Comparison of ENCODE assay signal across 33 mouse cellular contexts in genomic region chr5:76543200-76543599, GRCm38 (mm10). TPM values are rescaled to one million over a fixed set of nuclear protein-coding genes. Genes with fewer than 3 reads are reported as not detected.
A peak's percentile ranks its signal among the peaks of the same experiment; 100 is the strongest.
DNase-seq lines count a peak whose midpoint lies in the region; ATAC-seq and TF ChIP-seq lines count a peak whose summit lies in the region.
"Had no signal": no experiment of that assay in that cellular context is flagged by ENCODE, and none has a peak within 500 bp of the region (broad histone marks: within the 10 kb centered on the region; RNA-seq: fewer than 3 reads in every experiment).

No protein-coding gene starts in this region.

- H3K27me3 ChIP-seq in small intestine, adult 2 months (ENCODE audit: control insufficient read depth, insufficient read depth, low read length) = no peaks in the 10 kb centered on the region
- H3K27me3 ChIP-seq: embryonic facial prominence, embryonic 13.5 days; forebrain, embryonic 13.5 days; heart, embryonic 13.5 days had no signal

- ATAC-seq in megakaryocyte-erythroid progenitor cell, adult 5-6 weeks (replicated peaks; ENCODE audit: low FRiP score, low TSS enrichment, poor library complexity, severe bottlenecking) = no peak
- ATAC-seq: activated CD4-positive, CD25-positive, alpha-beta regulatory T cell, adult 4 months; forebrain, embryonic 13.5 days; forebrain, embryonic 16.5 days; hindbrain, postnatal 0 days had no signal

- DNase-seq in thymus, postnatal 4 days = peak; percentile 15
- no peak for DNase-seq in thymus, adult 18-20 months
- peak; percentile 10 to 28 for DNase-seq in CD8-positive naive resting alpha-beta T cell, adult 2 months (ENCODE audit: low read depth in 2 of 2, low spot score in 2 of 2)
- no peak for DNase-seq in layer of hippocampus, adult 9-10 months (ENCODE audit: low spot score)
- DNase-seq: adrenal gland, adult 8-10 months; adrenal gland, postnatal 25 days; cerebellum, adult 11-12 months; cerebellum, adult 8-10 months; cerebellum, postnatal 10 days; cerebellum, postnatal 36 days; embryo, embryonic 11 days; gastrocnemius, postnatal 10 days; gastrocnemius, postnatal 36 days; heart, adult 2 months; heart, postnatal 14 days; heart, postnatal 4 days had no signal

- TF ChIP-seq CTCF in small intestine, adult 2 months (IDR thresholded peaks at IDR 0.05; ENCODE audit: extremely low read depth, insufficient read length, insufficient replicate concordance, low read depth, low read length) = no peak

- H3K4me3 ChIP-seq in small intestine, adult 2 months (ENCODE audit: low read depth, low read length) = no peak overlapping the region
- H3K4me3 ChIP-seq: embryonic facial prominence, embryonic 10.5 days; embryonic facial prominence, embryonic 13.5 days; erythroblast, embryonic 14.5 days; forebrain, embryonic 13.5 days; heart, adult 2 months; heart, embryonic 10.5 days; heart, embryonic 13.5 days had no signal

- WGBS in small intestine, adult 2 months = 85% methylated on average over 8 of the region's 8 CpGs

- peak overlapping the region; percentile 11; the same call in 1 of the 2 replicates for H3K27ac ChIP-seq in small intestine, adult 2 months (ENCODE audit: insufficient read depth, low read depth, low read length)
- H3K27ac ChIP-seq: embryonic facial prominence, embryonic 10.5 days; embryonic facial prominence, embryonic 13.5 days; forebrain, embryonic 13.5 days; heart, adult 2 months; heart, embryonic 10.5 days; heart, embryonic 13.5 days; hindbrain, embryonic 14.5 days; hindbrain, postnatal 0 days had no signal

- no peaks in the 10 kb centered on the region for H3K4me1 ChIP-seq in small intestine, adult 2 months (ENCODE audit: control insufficient read depth, insufficient read depth, insufficient read length, low read length)
- H3K4me1 ChIP-seq: embryonic facial prominence, embryonic 10.5 days; embryonic facial prominence, embryonic 13.5 days; heart, embryonic 10.5 days; heart, embryonic 13.5 days had no signal

- TF ChIP-seq POLR2A in small intestine, adult 2 months (IDR thresholded peaks at IDR 0.05; ENCODE audit: low read depth, low read length) = no peak

- peaks cover 35% of the 10 kb centered on the region for H3K36me3 ChIP-seq in small intestine, adult 2 months (ENCODE audit: control insufficient read depth, insufficient read depth, low read length)

RNA-seq across cellular contexts. Expression of gene Exoc1, which starts 14.1 kb away (rescaled TPM):
- 7.1 and 17.9 TPM in 2 replicates for polyA plus RNA-seq in small intestine, adult 2 months (2012; rRNA removed)
- total RNA-seq in megakaryocyte-erythroid progenitor cell, adult 5-6 weeks (2014; fragmentation: Nextera tagmentation) = 64.1 and 64.4 TPM in 2 replicates
- total RNA-seq in megakaryocyte-erythroid progenitor cell, adult 5-6 weeks (2017) = 47.1 and 72.8 TPM in 2 replicates

RNA-seq across cellular contexts. Expression of gene Cep135, which starts 45.3 kb away (rescaled TPM):
- 0.13 and 0.39 TPM in 2 replicates for polyA plus RNA-seq in small intestine, adult 2 months (2012; rRNA removed)
- total RNA-seq in megakaryocyte-erythroid progenitor cell, adult 5-6 weeks (2014; fragmentation: Nextera tagmentation) = 12.3 and 15.2 TPM in 2 replicates
- total RNA-seq in megakaryocyte-erythroid progenitor cell, adult 5-6 weeks (2017) = 20.8 and 26.9 TPM in 2 replicates

RNA-seq across cellular contexts. Expression of gene Gm7271, which starts 59.4 kb away (rescaled TPM):
- polyA plus RNA-seq in small intestine, adult 2 months (2012; rRNA removed) = not detected in 2 replicates
- not detected in 2 replicates for total RNA-seq in megakaryocyte-erythroid progenitor cell, adult 5-6 weeks (2014; fragmentation: Nextera tagmentation)
- not detected in 2 replicates for total RNA-seq in megakaryocyte-erythroid progenitor cell, adult 5-6 weeks (2017)
- total RNA-seq: adrenal gland, adult 8-10 months; adrenal gland, postnatal 25 days; gastrocnemius, adult 18-20 months; gastrocnemius, postnatal 10 days; gastrocnemius, postnatal 36 days; granulocyte monocyte progenitor cell, adult 5-6 weeks; heart, adult 2 months; heart, postnatal 14 days; heart, postnatal 4 days; hindbrain, postnatal 0 days; MEL had no signal
- polyA plus RNA-seq: activated CD4-positive, CD25-positive, alpha-beta regulatory T cell, adult 4 months; C2C12; embryonic facial prominence, embryonic 13.5 days; erythroblast, embryonic 14.5 days; forebrain, embryonic 13.5 days; forebrain, embryonic 16.5 days; heart, adult 2 months; heart, embryonic 10.5 days; heart, embryonic 13.5 days; heart, embryonic 16.5 days; hindbrain, embryonic 14.5 days had no signal

Comparison
In these comparisons a context has a peak if more than half of its experiments do, and no peak if none do; other contexts are left out.
1. DNase-seq: peak in thymus, postnatal 4 days (single experiment) and CD8-positive naive resting alpha-beta T cell, adult 2 months (2 of 2); none in thymus, adult 18-20 months (0 of 2) and layer of hippocampus, adult 9-10 months (single experiment).